Mouse (Mus musculus) stomach, embryonic 14.5 days (tissue): ENCODE data around the gene Doc2b. TPM values are rescaled to one million over a fixed set of nuclear protein-coding genes. Genes with fewer than 3 reads are reported as not detected.

ENCODE experiments used
- ATAC-seq: fragments of 200-750 bp; cut with Nextera tagmentation; 2 replicates; pipeline ENCODE4 v1.8.0; 2017; ENCODE audit warnings: low read depth, moderate TSS enrichment; ENCODE audit not compliant: insufficient number of reproducible peaks, insufficient read depth, low FRiP score
- H3K27ac ChIP-seq: fragments of 300-500 bp; sonication (generic); 2 replicates; pipeline ENCODE4 v1.5.1; 2014; ENCODE audit warnings: mild to moderate bottlenecking, low read length, moderate library complexity, mixed read lengths
- H3K27me3 ChIP-seq: fragments of 300-500 bp; sonication (generic); 2 replicates; pipeline ENCODE4 v1.6.1; 2014; ENCODE audit warnings: low read length, control low read depth, mixed read lengths; ENCODE audit not compliant: control insufficient read depth, insufficient read depth
- H3K36me3 ChIP-seq: fragments of 300-500 bp; sonication (generic); 2 replicates; pipeline ENCODE4 v1.6.1; 2014; ENCODE audit warnings: mild to moderate bottlenecking, control low read depth, low read length, moderate library complexity, mixed read lengths; ENCODE audit not compliant: control insufficient read depth, insufficient read depth
- H3K4me1 ChIP-seq: fragments of 300-500 bp; sonication (generic); 2 replicates; pipeline ENCODE4 v1.6.1; 2014; ENCODE audit warnings: low read length, control low read depth, mixed read lengths; ENCODE audit not compliant: control insufficient read depth, insufficient read depth
- H3K4me2 ChIP-seq: fragments of 300-500 bp; sonication (generic); replicated peaks from 2 replicates; pipeline ENCODE4 v1.6.1; 2014; ENCODE audit warnings: low read depth, low read length, control low read depth
- H3K4me3 ChIP-seq: fragments of 300-500 bp; sonication (generic); 2 replicates; pipeline ENCODE4 v1.5.1; 2014; ENCODE audit warnings: low read depth, low read length, control low read depth
- H3K9ac ChIP-seq: fragments of 300-500 bp; sonication (generic); replicated peaks from 2 replicates; pipeline ENCODE4 v1.6.1; 2014; ENCODE audit warnings: low read depth, mild to moderate bottlenecking, control low read depth, low read length, moderate library complexity, mixed read lengths
- H3K9me3 ChIP-seq: fragments of 300-500 bp; sonication (generic); 2 replicates; pipeline ENCODE4 v1.6.1; 2016; ENCODE audit warnings: low read depth, low read length, control low read depth; ENCODE audit not compliant: control insufficient read depth
- WGBS: fragments of 180-500 bp; shearing (Covaris S2); extraction: QIAGEN DNeasy Blood & Tissue Kit; methylation state at CpG from one replicate; pipeline ENCODE4 v1.1.7; 2014; 5-methylcytosine and 5-hydroxymethylcytosine counted together
- polyA plus RNA-seq: library from polyadenylated mRNA; unstranded; fragments of >200 nt; fragmentation: Nextera tagmentation; extraction: Ambion mirVana; gene quantifications from 2 replicates; pipeline ENCODE4 v1.2.1, GENCODE M21; 2014

The Doc2b gene
- polyA plus RNA-seq, 1 experiment from 2014 or later = 2.6 TPM

DNA sequence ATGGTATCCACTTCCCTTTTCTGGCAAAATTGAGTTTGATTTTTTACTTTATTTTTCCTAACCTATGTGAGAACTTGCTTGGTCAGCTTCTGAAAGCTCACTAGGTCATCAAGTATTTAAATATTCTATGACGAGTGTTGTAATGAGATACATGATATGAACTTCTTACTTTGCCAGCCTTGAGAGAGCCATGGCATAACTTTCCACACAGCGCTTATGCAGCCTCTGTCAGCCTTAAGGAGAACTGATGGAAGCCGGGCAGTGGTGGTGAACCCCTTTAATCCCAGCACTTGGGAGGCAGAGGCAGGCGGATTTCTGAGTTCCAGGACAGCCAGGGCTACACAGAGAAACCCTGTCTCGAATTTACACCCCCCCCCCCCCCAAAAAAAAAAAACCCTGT is 35.1 kb downstream of the Doc2b start:
- Histone ChIP-seq H3K4me2 (no peak overlapping the region), H3K27me3 (no peaks in the 10 kb centered on the region), H3K4me1 (no peaks in the 10 kb centered on the region), H3K36me3 (peaks cover 72% of the 10 kb centered on the region), H3K9ac (no peak overlapping the region), H3K27ac (no peak overlapping the region), H3K9me3 (no peaks in the 10 kb centered on the region), H3K4me3 (no peak overlapping the region)
- 92% methylated on average over 5 of the region's 5 CpGs for WGBS
- ATAC-seq = no peak

DNA sequence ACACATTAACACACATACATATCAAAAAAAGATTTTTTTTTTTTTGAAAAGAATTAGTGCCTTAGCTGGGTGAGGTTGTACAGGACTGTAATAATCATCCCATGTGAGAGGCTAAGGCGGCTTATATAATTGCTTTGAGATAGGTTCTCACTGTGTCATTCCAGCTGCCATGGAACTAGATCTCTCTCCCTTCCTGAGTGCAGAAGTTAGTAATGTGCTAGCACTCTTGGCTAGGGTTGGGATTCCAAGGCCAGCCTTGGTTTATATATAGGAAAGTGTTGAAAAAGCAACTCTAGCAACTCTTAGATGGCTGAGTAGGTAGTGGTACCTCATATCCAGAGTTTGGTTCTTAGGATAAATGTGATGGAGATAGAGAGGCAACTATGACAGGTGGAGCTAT is 37.3 kb downstream of the Doc2b start:
- Histone ChIP-seq H3K4me2 (no peak overlapping the region), H3K4me1 (no peaks in the 10 kb centered on the region), H3K9ac (no peak overlapping the region), H3K9me3 (no peaks in the 10 kb centered on the region), H3K4me3 (no peak overlapping the region), H3K36me3 (peaks cover 56% of the 10 kb centered on the region), H3K27ac (no peak overlapping the region), H3K27me3 (no peaks in the 10 kb centered on the region)
- ATAC-seq = no peak
- 94% methylated on average over 1 of the region's 1 CpGs for WGBS

DNA sequence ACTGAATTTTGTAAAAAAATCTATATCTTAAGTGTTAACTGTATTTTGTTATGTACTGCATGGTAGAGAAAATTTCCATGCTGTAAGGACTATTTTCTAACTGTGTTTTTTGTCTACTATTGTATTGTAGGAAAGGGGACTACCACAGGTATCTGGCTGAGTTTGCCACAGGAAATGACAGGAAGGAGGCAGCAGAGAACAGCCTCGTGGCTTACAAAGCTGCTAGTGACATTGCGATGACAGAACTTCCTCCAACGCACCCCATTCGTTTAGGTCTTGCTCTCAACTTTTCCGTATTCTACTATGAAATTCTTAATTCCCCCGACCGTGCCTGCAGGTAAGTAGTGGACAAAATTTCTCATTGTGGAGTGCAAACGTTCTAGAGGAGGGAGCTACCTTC is 39.2 kb downstream of the Doc2b start:
- H3K36me3 ChIP-seq = peaks cover 66% of the 10 kb centered on the region
- no peaks in the 10 kb centered on the region for H3K27me3 ChIP-seq
- H3K9ac ChIP-seq = no peak overlapping the region
- ATAC-seq = no peak
- WGBS = 84% methylated on average over 8 of the region's 8 CpGs
- no peaks in the 10 kb centered on the region for H3K9me3 ChIP-seq
- H3K4me2 ChIP-seq = no peak overlapping the region
- no peak overlapping the region for H3K27ac ChIP-seq
- H3K4me3 ChIP-seq = no peak overlapping the region
- no peaks in the 10 kb centered on the region for H3K4me1 ChIP-seq

DNA sequence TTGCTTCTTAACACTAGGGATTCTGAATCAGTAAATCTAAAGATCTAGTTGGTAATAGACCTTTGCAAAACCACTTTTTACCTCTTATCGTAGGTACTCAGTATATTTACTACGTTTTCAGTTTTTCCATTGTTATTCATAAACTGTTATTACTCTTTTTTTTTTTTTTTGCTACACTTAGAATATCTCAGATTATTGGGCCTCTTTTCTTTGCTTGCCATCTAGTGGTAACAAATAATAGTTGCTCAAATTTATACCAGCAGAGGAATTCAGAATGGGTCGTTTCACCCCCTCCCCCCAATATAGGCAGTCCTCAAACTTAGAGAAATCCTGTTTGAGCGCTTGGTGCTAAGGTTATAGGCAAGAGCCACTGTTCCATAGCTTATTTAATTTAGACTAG is 44.8 kb downstream of the Doc2b start:
- Histone ChIP-seq H3K4me1 (peaks cover 4% of the 10 kb centered on the region; the same call in 1 of the 2 replicates), H3K4me2 (no peak overlapping the region), H3K27ac (no peak overlapping the region), H3K9ac (no peak overlapping the region), H3K9me3 (no peaks in the 10 kb centered on the region), H3K36me3 (peaks cover 25% of the 10 kb centered on the region), H3K27me3 (no peaks in the 10 kb centered on the region), H3K4me3 (no peak overlapping the region)
- 73% methylated on average over 4 of the region's 4 CpGs for WGBS
- ATAC-seq = no peak

DNA sequence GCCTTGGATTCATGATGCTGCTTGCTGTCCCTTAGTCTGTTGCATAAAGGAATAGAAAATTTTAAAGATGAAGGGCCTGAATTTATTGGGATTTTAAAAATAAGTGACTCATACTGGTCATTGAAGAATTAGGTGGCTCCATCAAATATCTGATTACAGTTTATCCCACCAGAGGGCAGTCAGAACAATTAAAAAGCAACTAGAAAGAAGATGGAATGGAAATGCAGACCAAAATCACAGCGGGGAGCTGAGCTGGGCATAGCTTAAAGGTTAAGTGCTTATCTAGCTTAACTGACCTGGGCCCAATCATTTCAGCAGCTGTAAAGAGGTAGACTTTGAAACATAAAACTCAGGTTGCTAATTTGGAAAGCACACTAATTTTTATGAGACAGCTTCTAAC is 45.3 kb downstream of the Doc2b start:
- WGBS = 81% methylated on average over 1 of the region's 1 CpGs
- H3K36me3 ChIP-seq = peaks cover 23% of the 10 kb centered on the region

DNA sequence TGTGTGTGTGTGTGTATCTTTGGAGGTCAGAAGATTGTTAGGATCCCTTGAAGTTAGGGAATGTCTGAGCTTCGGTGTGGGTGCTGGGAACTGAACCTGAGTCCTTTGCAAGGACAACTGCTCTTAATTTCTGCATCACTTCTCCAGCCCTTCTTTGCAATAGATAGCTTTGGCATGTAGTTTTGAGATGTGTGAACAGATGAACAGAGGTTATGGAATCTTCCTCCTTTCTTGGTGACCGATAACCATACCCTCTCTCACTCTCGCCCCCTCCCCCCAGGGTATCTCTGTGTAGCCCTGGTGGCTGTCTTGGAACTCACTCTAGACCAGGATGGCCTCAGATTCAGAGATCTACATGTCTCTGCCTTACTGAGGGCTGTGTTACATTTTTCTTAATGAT is 51.1 kb downstream of the Doc2b start:
- Histone ChIP-seq H3K4me2 (no peak overlapping the region), H3K4me1 (peaks cover 7% of the 10 kb centered on the region; the same call in 1 of the 2 replicates)

More for the DNA sequence above, 45.3 kb downstream of the Doc2b start:
- Histone ChIP-seq H3K27ac (no peak overlapping the region), H3K27me3 (no peaks in the 10 kb centered on the region), H3K4me2 (no peak overlapping the region), H3K4me3 (no peak overlapping the region), H3K9me3 (no peaks in the 10 kb centered on the region), H3K9ac (no peak overlapping the region), H3K4me1 (peaks cover 4% of the 10 kb centered on the region; the same call in 1 of the 2 replicates)
- ATAC-seq = no peak

DNA sequence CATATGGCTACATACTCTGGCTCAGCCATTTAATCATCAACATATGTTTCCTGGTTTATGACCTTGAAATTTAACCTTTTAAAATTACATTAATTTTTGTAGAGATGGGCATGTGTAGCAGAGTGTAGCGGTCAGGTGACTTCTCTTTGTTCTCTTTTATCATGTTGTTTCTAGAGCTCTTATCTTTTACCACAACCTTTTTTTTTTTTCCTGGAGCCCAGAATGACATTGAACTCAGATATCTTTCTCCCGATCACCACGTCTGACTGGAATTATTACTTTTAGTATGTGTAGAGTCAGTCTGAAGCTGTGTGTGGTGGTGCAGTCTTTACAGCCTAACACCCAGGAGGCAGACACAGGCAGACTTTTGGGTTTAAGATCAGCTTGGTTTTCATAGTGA is 54.2 kb downstream of the Doc2b start:
- Histone ChIP-seq H3K36me3 (peaks cover 7% of the 10 kb centered on the region; the same call in 1 of the 2 replicates), H3K4me1 (peaks cover 9% of the 10 kb centered on the region; the same call in 1 of the 2 replicates), H3K4me2 (no peak overlapping the region), H3K9ac (no peak overlapping the region), H3K27ac (no peak overlapping the region), H3K27me3 (no peaks in the 10 kb centered on the region), H3K4me3 (no peak overlapping the region), H3K9me3 (no peaks in the 10 kb centered on the region)
- no peak; the same call in 1 of the 2 replicates for ATAC-seq
- WGBS = 67% methylated on average over 3 of the region's 3 CpGs

More for the DNA sequence above, 51.1 kb downstream of the Doc2b start:
- WGBS = 92% methylated on average over 3 of the region's 3 CpGs
- Histone ChIP-seq H3K27me3 (no peaks in the 10 kb centered on the region), H3K9ac (no peak overlapping the region), H3K9me3 (no peaks in the 10 kb centered on the region), H3K27ac (no peak overlapping the region), H3K4me3 (no peak overlapping the region), H3K36me3 (peaks cover 4% of the 10 kb centered on the region; the same call in 1 of the 2 replicates)
- ATAC-seq = no peak

DNA sequence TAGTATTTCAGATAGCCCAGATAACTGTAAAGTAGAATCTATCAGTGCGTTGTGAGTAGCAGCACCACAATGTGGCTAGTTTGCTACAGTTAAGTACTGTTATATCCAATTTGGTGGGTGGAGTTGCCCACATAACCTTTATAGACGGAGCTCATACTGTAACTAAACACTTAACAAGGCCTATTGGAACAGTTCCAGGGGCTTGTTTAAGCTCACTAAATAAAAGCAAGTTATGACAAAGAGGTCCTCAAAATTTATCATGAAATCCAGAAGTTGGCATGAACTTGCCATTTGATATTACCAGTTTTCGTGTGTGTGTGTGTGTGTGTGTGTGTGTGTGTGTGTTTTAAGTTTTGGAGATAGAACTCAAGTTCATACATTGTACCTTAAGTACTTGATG is 55.6 kb downstream of the Doc2b start:
- H3K27me3 ChIP-seq = no peaks in the 10 kb centered on the region
- peaks cover 7% of the 10 kb centered on the region; the same call in 1 of the 2 replicates for H3K36me3 ChIP-seq
- H3K4me2 ChIP-seq = no peak overlapping the region
- no peak for ATAC-seq
- 61% methylated on average over 3 of the region's 3 CpGs for WGBS
- peaks cover 18% of the 10 kb centered on the region for H3K4me1 ChIP-seq
- H3K9me3 ChIP-seq = no peaks in the 10 kb centered on the region
- H3K9ac ChIP-seq = no peak overlapping the region
- H3K27ac ChIP-seq = no peak overlapping the region
- no peak overlapping the region for H3K4me3 ChIP-seq

DNA sequence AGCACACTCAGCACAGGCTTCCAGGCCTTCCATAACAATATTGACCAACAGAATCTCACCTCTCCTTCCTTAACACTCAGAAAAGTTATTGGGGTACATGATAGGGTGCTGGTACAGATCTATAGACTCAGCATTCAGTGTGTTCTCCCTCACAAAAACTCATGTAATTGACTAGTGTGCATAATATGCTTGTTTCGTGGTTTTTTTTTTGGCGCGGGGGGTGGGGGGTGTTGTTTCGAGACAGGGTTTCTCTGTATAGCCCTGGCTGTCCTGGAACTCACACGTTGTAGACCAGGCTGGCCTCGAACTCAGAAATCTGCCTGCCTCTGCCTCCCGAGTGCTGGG is 57.4 kb downstream of the Doc2b start:
- H3K4me1 ChIP-seq = peaks cover 18% of the 10 kb centered on the region
- H3K36me3 ChIP-seq = peaks cover 7% of the 10 kb centered on the region; the same call in 1 of the 2 replicates
- no peak overlapping the region for H3K4me2 ChIP-seq
- WGBS = 95% methylated on average over 7 of the region's 7 CpGs
- H3K9me3 ChIP-seq = no peaks in the 10 kb centered on the region
- ATAC-seq = no peak
- no peak overlapping the region for H3K27ac ChIP-seq
- H3K4me3 ChIP-seq = no peak overlapping the region
- no peak overlapping the region for H3K9ac ChIP-seq
- H3K27me3 ChIP-seq = no peaks in the 10 kb centered on the region
